ENCODE assay signal across 8 mouse cellular contexts in genomic region chrX:109013283-109013682, GRCm38 (mm10). TPM values are rescaled to one million over a fixed set of nuclear protein-coding genes. Genes with fewer than 3 reads are reported as not detected.
A peak's percentile ranks its signal among the peaks of the same experiment; 100 is the strongest.
DNase-seq lines count a peak whose midpoint lies in the region; ATAC-seq and TF ChIP-seq lines count a peak whose summit lies in the region.

Hmgn5 (minus strand) TSS chrX:109013404.

- TF ChIP-seq CTCF in C2C12 (IDR thresholded peaks at IDR 0.05; ENCODE audit: control insufficient read depth, insufficient read depth, insufficient read length) = no peak
- TF ChIP-seq CTCF in brain, embryonic 14.5 days (IDR thresholded peaks at IDR 0.05; ENCODE audit: borderline replicate concordance, extremely low read depth, insufficient read depth, insufficient read length) = no peak

- peak within 1 kb of the TSS; percentile 38 for H3K4me3 ChIP-seq in C2C12 (ENCODE audit: insufficient read depth, poor library complexity, severe bottlenecking)
- H3K4me3 ChIP-seq in erythroblast, embryonic 14.5 days (replicated peaks) = peak within 1 kb of the TSS; percentile 74
- H3K4me3 ChIP-seq in heart, embryonic 12.5 days = peak within 1 kb of the TSS; percentile 58
- peak within 1 kb of the TSS; percentile 62 for H3K4me3 ChIP-seq in liver, embryonic 12.5 days
- H3K4me3 ChIP-seq in stomach, embryonic 15.5 days (replicated peaks) = peak within 1 kb of the TSS; percentile 49

- WGBS in heart, embryonic 12.5 days = 10% methylated on average over 25 of the region's 25 CpGs
- 10% methylated on average over 25 of the region's 25 CpGs for WGBS in liver, embryonic 12.5 days (ENCODE audit: insufficient replicate concordance)
- 20% methylated on average over 25 of the region's 25 CpGs for WGBS in stomach, embryonic 15.5 days

- TF ChIP-seq POLR2A in brain, embryonic 14.5 days (IDR thresholded peaks at IDR 0.05; ENCODE audit: borderline replicate concordance, extremely low read depth, insufficient read depth, insufficient read length, poor library complexity, severe bottlenecking) = no peak

- peak within 1 kb of the TSS; percentile 62 for H3K4me2 ChIP-seq in heart, embryonic 12.5 days
- peak within 1 kb of the TSS; percentile 68 for H3K4me2 ChIP-seq in liver, embryonic 12.5 days
- peak within 1 kb of the TSS; percentile 50 for H3K4me2 ChIP-seq in stomach, embryonic 15.5 days

- peak within 1 kb of the TSS; percentile 66 for H3K27ac ChIP-seq in heart, embryonic 12.5 days (ENCODE audit: poor library complexity, severe bottlenecking)
- H3K27ac ChIP-seq in liver, embryonic 12.5 days = peak within 1 kb of the TSS; percentile 78
- H3K27ac ChIP-seq in stomach, embryonic 15.5 days = peak within 1 kb of the TSS; percentile 83

- H3K4me1 ChIP-seq in erythroblast, embryonic 14.5 days (ENCODE audit: control insufficient read depth) = peaks cover 5% of the 10 kb centered on the region
- H3K4me1 ChIP-seq in heart, embryonic 12.5 days (replicated peaks) = no peaks in the 10 kb centered on the region
- H3K4me1 ChIP-seq in liver, embryonic 12.5 days = no peaks in the 10 kb centered on the region
- H3K4me1 ChIP-seq in stomach, embryonic 15.5 days = no peaks in the 10 kb centered on the region

- H3K79me2 ChIP-seq in C2C12 (ENCODE audit: control insufficient read depth, insufficient read depth) = no peaks in the 10 kb centered on the region

- H3K9me3 ChIP-seq in erythroblast, embryonic 14.5 days (ENCODE audit: control insufficient read depth, low read length) = peaks cover 3% of the 10 kb centered on the region; the same call in 1 of the 2 replicates
- no peaks in the 10 kb centered on the region for H3K9me3 ChIP-seq in heart, embryonic 12.5 days (replicated peaks)
- H3K9me3 ChIP-seq in liver, embryonic 12.5 days (replicated peaks) = no peaks in the 10 kb centered on the region
- H3K9me3 ChIP-seq in stomach, embryonic 15.5 days = no peaks in the 10 kb centered on the region

- no peaks in the 10 kb centered on the region for H3K27me3 ChIP-seq in C2C12 (ENCODE audit: control insufficient read depth, insufficient read depth, insufficient read length)
- H3K27me3 ChIP-seq in erythroblast, embryonic 14.5 days (ENCODE audit: control insufficient read depth) = no peaks in the 10 kb centered on the region
- H3K27me3 ChIP-seq in heart, embryonic 12.5 days (replicated peaks) = no peaks in the 10 kb centered on the region
- H3K27me3 ChIP-seq in liver, embryonic 12.5 days (replicated peaks) = no peaks in the 10 kb centered on the region
- H3K27me3 ChIP-seq in stomach, embryonic 15.5 days (replicated peaks) = no peaks in the 10 kb centered on the region

- H3K9ac ChIP-seq in heart, embryonic 12.5 days = peak within 1 kb of the TSS; percentile 70
- peak within 1 kb of the TSS; percentile 67 for H3K9ac ChIP-seq in liver, embryonic 12.5 days
- H3K9ac ChIP-seq in stomach, embryonic 15.5 days = 0 out of 2 replicates have a peak within 1 kb of the TSS, but pooled peaks have one; percentile 12

- peak; percentile 97 for ATAC-seq in heart, embryonic 12.5 days (ENCODE audit: insufficient number of reproducible peaks, low FRiP score)
- ATAC-seq in liver, embryonic 12.5 days = peak; percentile 99
- peak; percentile 98 for ATAC-seq in stomach, embryonic 15.5 days (ENCODE audit: insufficient read depth, low FRiP score, low read depth)

- H3K36me3 ChIP-seq in C2C12 (ENCODE audit: control insufficient read depth, insufficient read depth) = no peaks in the 10 kb centered on the region
- H3K36me3 ChIP-seq in erythroblast, embryonic 14.5 days (ENCODE audit: control insufficient read depth) = no peaks in the 10 kb centered on the region
- no peaks in the 10 kb centered on the region for H3K36me3 ChIP-seq in heart, embryonic 12.5 days
- H3K36me3 ChIP-seq in liver, embryonic 12.5 days = no peaks in the 10 kb centered on the region
- no peaks in the 10 kb centered on the region for H3K36me3 ChIP-seq in stomach, embryonic 15.5 days

- peak; percentile 97 for DNase-seq in brain, embryonic 14.5 days (ENCODE audit: low read depth)
- peak; percentile 95 for DNase-seq in kidney, postnatal 10 days
- DNase-seq in natural killer cell, adult 2 months (ENCODE audit: low spot score in 2 of 2) = peak; percentile 89 to 91

- no peaks in the 10 kb centered on the region for H3K79me3 ChIP-seq in C2C12 (ENCODE audit: low read depth)

- H3ac ChIP-seq in C2C12 (ENCODE audit: control insufficient read depth, insufficient read length, low read depth) = peak within 1 kb of the TSS; percentile 65

TF ChIP-seq in C2C12, 6 proteins besides CTCF, POLR2A, EP300 and RAD21:
- TF ChIP-seq USF1 (IDR thresholded peaks at IDR 0.05; ENCODE audit: low read depth) = no peak
- TF ChIP-seq CEBPB (IDR thresholded peaks at IDR 0.05; ENCODE audit: low read depth) = no peak
- TF ChIP-seq FOSL1 (IDR thresholded peaks at IDR 0.05; ENCODE audit: insufficient read depth, low read length, poor library complexity, severe bottlenecking) = no peak
- TF ChIP-seq MYOG (IDR thresholded peaks at IDR 0.05; ENCODE audit: control insufficient read depth, extremely low read depth, insufficient read length) = no peak

RNA-seq across cellular contexts. Expression of gene Hmgn5, which starts in this region (rescaled TPM):
- 3.9 TPM for polyA plus RNA-seq in C2C12 (2012; fragmentation: generic; extraction: Trizol)
- polyA plus RNA-seq in brain, embryonic 14.5 days (2012; rRNA removed) = 6.0 and 10.3 TPM in 2 replicates
- 1.3 and 1.9 TPM in 2 replicates for polyA plus RNA-seq in erythroblast, embryonic 14.5 days (2012)
- 22.3 and 22.4 TPM in 2 replicates for polyA plus RNA-seq in heart, embryonic 12.5 days (2016; fragmentation: Nextera tagmentation; extraction: Ambion mirVana)
- polyA plus RNA-seq in liver, embryonic 12.5 days (2016; fragmentation: Nextera tagmentation; extraction: Ambion mirVana) = 24.4 and 24.6 TPM in 2 replicates
- 27.2 and 28.6 TPM in 2 replicates for polyA plus RNA-seq in stomach, embryonic 15.5 days (2015; fragmentation: Nextera tagmentation; extraction: Ambion mirVana)

Comparison
In these comparisons a context has a peak if more than half of its experiments do, and no peak if none do; other contexts are left out.
1. Peak in every context shown above with its lines: DNase-seq, ATAC-seq, H3K4me3 ChIP-seq and H3K27ac ChIP-seq.
2. H3K9ac ChIP-seq: peak in every context shown above with its lines; median percentile 70 in heart, embryonic 12.5 days; 67 in liver, embryonic 12.5 days; 12 in stomach, embryonic 15.5 days.